Mouse (Mus musculus): ENCODE measurements at regions not wholly inside any gene's neighbourhood (a gene's known extent, or its start where the extent isn't known, plus 50 kb on each side); places are given as distances from the start of the nearest gene placed in this dataset.

DNA sequence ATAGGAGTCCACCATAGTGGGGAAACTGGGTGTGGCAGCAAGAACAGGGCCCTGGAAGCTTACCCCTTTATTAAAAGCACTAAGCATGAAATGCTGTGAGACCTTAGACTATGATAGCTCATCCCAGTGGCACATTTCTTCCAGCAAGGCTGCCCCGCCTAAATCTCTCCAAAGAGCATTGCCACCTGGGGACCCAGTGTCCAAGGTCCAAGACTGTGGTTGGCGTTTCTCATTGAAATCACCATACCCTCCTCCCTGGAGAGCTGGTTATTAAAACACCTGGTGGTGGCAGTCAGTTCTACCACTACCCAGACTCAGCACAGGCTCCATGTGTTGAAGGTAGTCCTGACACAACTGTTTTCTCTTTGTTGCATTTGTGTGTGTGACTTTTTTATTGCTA lies 78.9 kb upstream of the Stt3b start:
- ATAC-seq (replicated peaks) = no peak
- Histone ChIP-seq H3K9ac (replicated peaks) (no peak overlapping the region), H3K36me3 (no peaks in the 10 kb centered on the region), H3K9me3 (no peaks in the 10 kb centered on the region), H3K4me3 (no peak overlapping the region), H3K4me2 (replicated peaks) (no peak overlapping the region), H3K27ac (replicated peaks) (no peak overlapping the region), H3K27me3 (no peaks in the 10 kb centered on the region), H3K4me1 (peaks cover 12% of the 10 kb centered on the region)
- 94% methylated on average over 2 of the region's 2 CpGs for WGBS

GRCm38 (mm10) chr9:115390880-115391281 lies 80.7 kb upstream of the Stt3b start:
- H3K36me3 ChIP-seq = no peaks in the 10 kb centered on the region
- WGBS = 10% methylated on average over 11 of the region's 11 CpGs
- no peak overlapping the region for H3K4me3 ChIP-seq
- ATAC-seq (replicated peaks) = peak; percentile 85
- H3K9me3 ChIP-seq = no peaks in the 10 kb centered on the region
- H3K27me3 ChIP-seq = no peaks in the 10 kb centered on the region
- no peak overlapping the region for H3K27ac ChIP-seq (replicated peaks)
- H3K4me2 ChIP-seq (replicated peaks) = peak overlapping the region; percentile 22
- H3K9ac ChIP-seq (replicated peaks) = no peak overlapping the region
- peaks cover 12% of the 10 kb centered on the region for H3K4me1 ChIP-seq

DNA sequence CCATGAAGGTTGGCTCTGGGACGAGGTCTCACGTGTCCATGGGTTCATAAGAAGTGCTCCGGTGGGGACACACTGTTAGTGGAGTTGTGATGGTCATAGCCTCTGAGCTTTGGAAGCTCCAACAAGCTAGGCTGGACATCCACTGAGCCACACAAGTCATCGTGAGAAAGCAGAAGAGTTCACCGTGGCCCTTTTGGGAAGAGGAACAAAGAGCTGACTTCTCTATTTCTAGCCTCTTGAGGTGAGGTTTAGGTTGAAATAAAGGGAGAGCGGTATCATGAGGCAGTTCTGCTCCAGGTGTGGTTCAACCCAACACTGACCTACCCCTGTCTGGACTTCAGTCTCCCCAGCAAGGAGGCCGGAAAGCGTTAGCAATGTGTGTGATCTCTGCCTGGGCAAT lies 85.3 kb upstream of the Stt3b start:
- no peak for ATAC-seq (replicated peaks)
- Histone ChIP-seq H3K27me3 (no peaks in the 10 kb centered on the region), H3K9me3 (no peaks in the 10 kb centered on the region), H3K27ac (replicated peaks) (no peak overlapping the region), H3K4me3 (no peak overlapping the region), H3K4me1 (peaks cover 11% of the 10 kb centered on the region), H3K36me3 (no peaks in the 10 kb centered on the region), H3K9ac (replicated peaks) (no peak overlapping the region), H3K4me2 (replicated peaks) (no peak overlapping the region)
- WGBS = 95% methylated on average over 8 of the region's 8 CpGs

DNA sequence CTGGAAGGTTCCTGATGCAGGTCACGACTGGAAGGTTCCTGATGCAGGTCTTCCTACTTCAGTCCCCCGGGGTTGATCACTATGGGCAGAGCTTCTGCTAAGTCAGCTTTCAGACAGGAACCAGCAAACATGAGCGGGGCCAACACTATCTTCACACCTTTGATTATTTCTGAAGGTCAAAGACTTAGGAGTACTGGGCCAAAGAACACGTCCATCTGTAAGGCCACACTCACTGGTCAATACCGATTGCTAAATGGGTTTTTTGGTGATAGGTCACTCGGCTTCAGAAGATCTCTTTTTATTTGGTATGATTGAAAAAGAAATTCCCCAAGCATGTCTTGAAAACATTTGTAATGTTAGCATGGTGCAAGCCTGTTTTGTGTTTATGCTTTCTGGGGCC lies 90.2 kb upstream of the Stt3b start:
- WGBS = 94% methylated on average over 6 of the region's 6 CpGs
- Histone ChIP-seq H3K9me3 (no peaks in the 10 kb centered on the region), H3K36me3 (no peaks in the 10 kb centered on the region), H3K4me3 (no peak overlapping the region), H3K27ac (replicated peaks) (no peak overlapping the region), H3K4me2 (replicated peaks) (no peak overlapping the region), H3K4me1 (no peaks in the 10 kb centered on the region), H3K9ac (replicated peaks) (no peak overlapping the region), H3K27me3 (no peaks in the 10 kb centered on the region)
- ATAC-seq (replicated peaks) = no peak

GRCm38 (mm10) chr9:115401405-115402151 lies 91.4 kb upstream of the Stt3b start:
- Histone ChIP-seq H3K27me3 (no peaks in the 10 kb centered on the region), H3K27ac (replicated peaks) (no peak overlapping the region), H3K9me3 (no peaks in the 10 kb centered on the region), H3K4me2 (replicated peaks) (no peak overlapping the region), H3K4me1 (no peaks in the 10 kb centered on the region), H3K4me3 (no peak overlapping the region), H3K9ac (replicated peaks) (no peak overlapping the region), H3K36me3 (no peaks in the 10 kb centered on the region)
- ATAC-seq (replicated peaks) = no peak
- WGBS = 67% methylated on average over 13 of the region's 13 CpGs

- ATAC-seq (replicated peaks) = no peak
- no peaks in the 10 kb centered on the region for H3K27me3 ChIP-seq
Observed at GRCm38 (mm10) chr9:115402661-115403060, 92.4 kb upstream of the Stt3b start.

DNA sequence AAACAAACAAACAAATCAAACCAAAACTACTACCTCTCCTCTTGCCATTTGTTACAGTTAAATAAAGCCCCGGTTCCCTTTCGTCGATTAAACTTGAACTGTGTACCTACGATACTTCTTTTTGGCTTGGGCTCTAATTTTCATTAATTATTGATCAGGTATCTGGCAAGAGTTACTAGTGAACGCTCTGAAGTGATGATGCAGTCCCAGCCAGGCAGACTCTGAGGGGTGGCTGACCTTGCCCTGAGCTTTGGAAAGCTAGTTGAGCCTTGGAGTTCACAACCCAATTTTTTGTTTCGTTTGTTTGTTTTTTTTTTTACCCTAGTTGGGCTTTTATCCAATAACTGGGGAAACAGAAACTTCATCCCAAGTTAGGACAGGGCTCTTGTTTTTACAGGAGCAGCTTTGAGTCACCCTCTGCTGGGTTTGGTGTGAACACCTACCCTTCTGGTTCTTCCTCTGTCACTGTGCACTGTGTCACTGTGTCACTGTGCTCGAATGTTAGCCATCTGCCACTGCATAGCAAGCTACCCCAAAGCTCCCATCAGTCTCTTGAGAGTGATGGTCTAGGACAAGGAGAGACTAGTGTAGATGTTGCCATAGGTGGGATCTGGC lies 93.2 kb upstream of the Stt3b start:
- Histone ChIP-seq H3K27me3 (no peaks in the 10 kb centered on the region), H3K36me3 (no peaks in the 10 kb centered on the region), H3K9ac (replicated peaks) (no peak overlapping the region), H3K9me3 (no peaks in the 10 kb centered on the region), H3K27ac (replicated peaks) (no peak overlapping the region), H3K4me2 (replicated peaks) (no peak overlapping the region), H3K4me3 (no peak overlapping the region), H3K4me1 (no peaks in the 10 kb centered on the region)
- no peak for ATAC-seq (replicated peaks)
- 85% methylated on average over 7 of the region's 7 CpGs for WGBS

More at GRCm38 (mm10) chr9:115402661-115403060, 92.4 kb upstream of the Stt3b start:
- Histone ChIP-seq H3K27ac (replicated peaks) (0 out of 2 replicates have a peak overlapping the region, but pooled peaks have one; percentile 15), H3K36me3 (no peaks in the 10 kb centered on the region), H3K4me2 (replicated peaks) (no peak overlapping the region), H3K9ac (replicated peaks) (no peak overlapping the region), H3K9me3 (no peaks in the 10 kb centered on the region), H3K4me1 (no peaks in the 10 kb centered on the region), H3K4me3 (no peak overlapping the region)
- whole genome bisulfite sequencing = 78% methylated on average over 6 of the region's 6 CpGs

DNA sequence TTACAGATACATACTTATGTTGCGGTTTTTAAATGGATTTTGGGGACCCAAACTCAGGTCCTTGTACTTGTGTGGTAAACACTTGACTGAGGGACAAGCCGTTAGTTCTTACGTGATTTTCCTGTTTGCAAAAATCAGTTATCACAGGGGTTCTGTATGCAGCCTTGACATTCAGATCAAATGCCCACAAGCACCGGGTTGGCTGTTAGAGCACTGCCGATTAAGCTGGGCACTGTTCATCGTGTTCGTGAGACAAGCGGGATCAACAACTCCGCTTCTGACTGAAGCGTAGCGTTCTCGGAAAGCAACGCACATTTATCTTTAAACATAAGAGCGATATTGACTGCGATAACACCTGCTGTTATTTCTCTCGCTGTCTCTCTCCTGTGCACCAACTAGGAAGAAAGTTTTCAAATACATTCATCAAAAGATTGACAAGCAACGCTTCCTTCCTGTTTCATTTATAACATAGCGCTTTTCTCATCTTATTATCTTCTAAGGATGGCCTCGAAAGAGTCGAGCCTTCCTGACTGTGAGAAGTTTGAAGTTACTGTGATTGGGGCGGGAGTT lies 97.8 kb upstream of the Stt3b start:
- Histone ChIP-seq H3K36me3 (no peaks in the 10 kb centered on the region), H3K27me3 (no peaks in the 10 kb centered on the region), H3K4me1 (peaks cover 10% of the 10 kb centered on the region), H3K4me3 (no peak overlapping the region), H3K9me3 (no peaks in the 10 kb centered on the region), H3K27ac (replicated peaks) (no peak overlapping the region), H3K4me2 (replicated peaks) (no peak overlapping the region), H3K9ac (replicated peaks) (no peak overlapping the region)
- 92% methylated on average over 21 of the region's 21 CpGs for WGBS
- ATAC-seq (replicated peaks) = no peak

DNA sequence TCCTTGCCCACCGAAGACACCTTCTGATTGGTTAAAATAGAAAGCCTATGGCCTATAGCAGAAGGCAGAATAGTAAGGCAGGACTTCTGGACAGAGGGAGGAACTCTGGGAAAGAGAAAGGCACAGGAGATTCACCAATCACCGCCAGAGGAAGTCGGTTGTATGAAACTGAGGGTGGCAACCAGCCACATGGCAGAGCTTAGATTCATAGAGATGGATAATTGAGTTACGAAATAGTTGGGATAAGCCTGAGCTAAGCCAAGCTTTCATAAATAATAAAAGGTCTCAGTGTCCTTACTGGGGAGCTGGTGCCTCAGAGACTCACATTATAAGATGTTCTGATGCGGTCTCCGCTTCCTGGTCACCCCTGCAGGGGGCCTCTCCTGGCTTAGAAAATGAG lies 98.7 kb upstream of the Stt3b start:
- Histone ChIP-seq H3K27me3 (no peaks in the 10 kb centered on the region), H3K4me2 (replicated peaks) (no peak overlapping the region), H3K36me3 (no peaks in the 10 kb centered on the region), H3K4me1 (peaks cover 10% of the 10 kb centered on the region), H3K27ac (replicated peaks) (no peak overlapping the region), H3K9ac (replicated peaks) (no peak overlapping the region), H3K4me3 (no peak overlapping the region), H3K9me3 (no peaks in the 10 kb centered on the region)
- no peak for ATAC-seq (replicated peaks)
- 88% methylated on average over 6 of the region's 6 CpGs for WGBS

DNA sequence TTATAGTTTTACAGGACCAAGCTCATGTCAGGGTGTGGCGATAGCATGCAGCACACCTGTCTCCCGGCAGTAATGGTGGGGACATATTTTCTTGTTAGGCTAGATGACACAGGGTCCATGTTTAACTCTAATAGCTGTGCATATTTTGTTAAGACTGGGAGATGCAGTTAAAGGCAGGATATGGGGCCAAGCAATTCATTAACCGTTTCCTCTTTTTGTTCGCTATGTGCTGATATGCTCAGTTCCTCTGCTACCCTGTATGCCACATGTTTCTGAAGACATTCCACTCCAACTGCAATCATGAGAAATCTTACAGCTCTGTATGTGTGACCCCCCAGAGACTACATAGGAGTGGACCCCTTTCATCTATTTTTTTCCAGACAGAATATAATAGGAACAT lies 104.0 kb upstream of the Stt3b start:
- Histone ChIP-seq H3K4me1 (peaks cover 10% of the 10 kb centered on the region), H3K9me3 (no peaks in the 10 kb centered on the region), H3K4me3 (no peak overlapping the region), H3K9ac (replicated peaks) (no peak overlapping the region), H3K27ac (replicated peaks) (no peak overlapping the region), H3K36me3 (no peaks in the 10 kb centered on the region), H3K27me3 (no peaks in the 10 kb centered on the region), H3K4me2 (replicated peaks) (no peak overlapping the region)
- ATAC-seq (replicated peaks) = no peak
- 95% methylated on average over 4 of the region's 4 CpGs for WGBS

- H3K36me3 ChIP-seq = no peaks in the 10 kb centered on the region
- no peak overlapping the region for H3K9ac ChIP-seq (replicated peaks)
- H3K27ac ChIP-seq (replicated peaks) = no peak overlapping the region
- H3K27me3 ChIP-seq = no peaks in the 10 kb centered on the region
- no peak for ATAC-seq (replicated peaks)
- H3K4me1 ChIP-seq = peaks cover 7% of the 10 kb centered on the region; the same call in 1 of the 2 replicates
- no peak overlapping the region for H3K4me3 ChIP-seq
- 84% methylated on average over 7 of the region's 7 CpGs for WGBS
- H3K4me2 ChIP-seq (replicated peaks) = no peak overlapping the region
- no peaks in the 10 kb centered on the region for H3K9me3 ChIP-seq
Observed at GRCm38 (mm10) chr9:115422786-115423185, 112.6 kb upstream of the Stt3b start.

DNA sequence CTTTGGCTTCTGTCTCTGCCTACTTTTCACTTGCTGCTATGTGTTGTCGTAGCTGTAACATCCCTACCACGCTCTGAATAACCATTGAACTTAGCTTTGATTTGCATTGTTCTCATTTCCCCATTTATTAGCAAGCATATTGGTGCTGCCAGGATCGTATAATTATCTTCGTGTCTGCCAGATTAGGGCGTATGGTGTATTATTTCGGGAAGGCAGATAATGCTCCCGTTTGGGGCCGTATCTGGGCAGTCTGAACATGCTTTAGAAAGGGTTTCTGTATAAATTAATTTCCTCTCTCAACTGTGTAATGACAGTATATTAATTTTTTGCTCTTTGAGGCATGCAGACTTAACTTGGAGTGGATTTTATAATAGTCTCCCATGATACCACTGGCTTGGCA lies 116.5 kb upstream of the Stt3b start:
- no peak overlapping the region for H3K9ac ChIP-seq (replicated peaks)
- ATAC-seq (replicated peaks) = peak; percentile 68
- peaks cover 7% of the 10 kb centered on the region; the same call in 1 of the 2 replicates for H3K4me1 ChIP-seq
- peak overlapping the region; percentile 55; the same call in 1 of the 2 replicates for H3K27ac ChIP-seq (replicated peaks)
- H3K4me3 ChIP-seq = no peak overlapping the region
- no peaks in the 10 kb centered on the region for H3K9me3 ChIP-seq
- 39% methylated on average over 8 of the region's 8 CpGs for WGBS
- H3K4me2 ChIP-seq (replicated peaks) = no peak overlapping the region
- no peaks in the 10 kb centered on the region for H3K27me3 ChIP-seq
- H3K36me3 ChIP-seq = no peaks in the 10 kb centered on the region
